Mouse (Mus musculus) thymus, adult 2 months (tissue): ENCODE measurements around the gene 1810062G17Rik. TPM values are rescaled to one million over a fixed set of nuclear protein-coding genes. Genes with fewer than 3 reads are reported as not detected.

Source experiments
- DNase-seq: peaks from one replicate; pipeline ENCODE4 v3.0.0; 2021
- H3K27ac ChIP-seq: fragments of 200-500 bp; 2 replicates; pipeline ENCODE4 v1.5.1; 2012; ENCODE audit warnings: low read length, control low read depth; ENCODE audit not compliant: control insufficient read depth, insufficient read depth
- H3K27me3 ChIP-seq: fragments of 200-500 bp; 2 replicates; pipeline ENCODE4 v1.6.1; 2012; ENCODE audit warnings: mild to moderate bottlenecking, low read length, moderate library complexity, mixed read lengths; ENCODE audit not compliant: control insufficient read depth, insufficient read depth
- H3K36me3 ChIP-seq: fragments of 200-500 bp; 2 replicates; pipeline ENCODE4 v1.6.1; 2012; ENCODE audit warnings: mild to moderate bottlenecking, low read length, moderate library complexity; ENCODE audit not compliant: control insufficient read depth, insufficient read depth
- H3K4me1 ChIP-seq: fragments of 200-500 bp; replicated peaks from 2 replicates; pipeline ENCODE4 v1.6.1; 2012; ENCODE audit warnings: low read length; ENCODE audit not compliant: control insufficient read depth, insufficient read depth
- H3K4me3 ChIP-seq: fragments of 200-500 bp; 2 replicates; pipeline ENCODE4 v1.5.1; 2012; ENCODE audit warnings: mild to moderate bottlenecking, low read length, control low read depth, moderate library complexity; ENCODE audit not compliant: control insufficient read depth, insufficient read depth
- CTCF ChIP-seq: fragments of 200-500 bp; IDR thresholded peaks from 2 replicates; pipeline ENCODE4 v1.5.1; 2012; ENCODE audit warnings: mild to moderate bottlenecking, control low read depth, low read length, moderate library complexity, borderline replicate concordance; ENCODE audit not compliant: control insufficient read depth, poor library complexity, insufficient read depth; ENCODE audit errors: extremely low read depth
- POLR2A ChIP-seq: fragments of 200-500 bp; IDR thresholded peaks from 2 replicates; pipeline ENCODE4 v1.6.1; 2012; ENCODE audit warnings: mild to moderate bottlenecking, low read length, control low read depth, moderate library complexity; ENCODE audit not compliant: control insufficient read depth, poor library complexity, insufficient read depth; ENCODE audit errors: extremely low read depth
- WGBS: fragments of 180-500 bp; shearing (Covaris S2); methylation state at CpG from one replicate; pipeline ENCODE4 v1.1.7; 2018; 5-methylcytosine and 5-hydroxymethylcytosine counted together
- polyA plus RNA-seq: library from polyadenylated mRNA; depleted of rRNA; stranded (reverse); fragments of >200 nt; gene quantifications from 2 replicates; pipeline ENCODE4 v1.2.3, GENCODE M21; 2012

Gene 1810062G17Rik
- polyA plus RNA-seq, 1 experiment: 1.5 TPM

DNA sequence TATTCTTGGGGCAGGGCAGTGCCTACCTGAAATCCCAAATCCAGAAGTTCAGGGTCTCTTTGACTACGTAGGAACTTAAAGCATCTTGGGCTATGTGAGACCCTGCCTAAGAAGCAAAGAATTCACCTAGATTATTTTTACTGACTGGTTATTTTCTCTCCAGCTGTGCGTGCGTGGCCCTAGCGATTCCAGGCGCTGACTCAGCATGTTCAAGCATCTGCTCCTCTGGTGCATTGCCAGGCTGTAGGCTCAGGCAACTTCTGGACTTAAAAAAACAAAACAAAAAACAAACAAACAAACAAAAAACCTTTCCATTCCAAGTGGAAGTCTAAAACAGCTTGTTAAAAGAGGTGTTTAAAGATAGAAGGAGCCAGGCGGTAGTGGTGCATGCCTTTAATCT is 22.5 kb downstream of the 1810062G17Rik start:
- Histone ChIP-seq H3K36me3 (no peaks in the 10 kb centered on the region), H3K27me3 (no peaks in the 10 kb centered on the region; the same call in 1 of the 2 replicates), H3K4me3 (no peak overlapping the region), H3K4me1 (no peaks in the 10 kb centered on the region), H3K27ac (no peak overlapping the region)
- DNase-seq: no peak
- 89% methylated on average over 6 of the region's 6 CpGs for WGBS
- TF ChIP-seq POLR2A (no peak), CTCF (no peak)

DNA sequence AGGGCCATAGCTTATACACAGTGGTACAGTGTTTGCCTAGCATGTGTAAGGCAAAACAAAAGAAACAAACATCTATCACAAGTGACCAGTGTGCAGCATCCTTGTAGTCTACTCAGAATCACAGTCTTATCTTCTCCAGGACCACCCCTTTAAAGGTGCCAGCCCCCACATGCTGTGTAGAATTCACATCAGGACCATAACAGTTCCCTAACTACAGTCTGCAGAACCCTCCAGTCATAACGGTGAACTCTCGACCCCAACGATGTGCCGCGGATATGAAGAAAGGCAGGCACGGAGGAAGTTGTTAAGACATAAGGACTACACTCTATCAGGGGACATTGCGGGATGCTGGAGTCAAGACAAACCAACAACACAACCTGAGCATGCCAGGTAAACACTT is 23.7 kb downstream of the 1810062G17Rik start:
- DNase-seq: no peak
- H3K36me3 ChIP-seq: no peaks in the 10 kb centered on the region
- WGBS: 93% methylated on average over 7 of the region's 7 CpGs
- H3K4me1 ChIP-seq: no peaks in the 10 kb centered on the region
- no peaks in the 10 kb centered on the region; the same call in 1 of the 2 replicates for H3K27me3 ChIP-seq
- H3K27ac ChIP-seq: no peak overlapping the region
- TF ChIP-seq POLR2A (no peak), CTCF (no peak)
- no peak overlapping the region for H3K4me3 ChIP-seq

- TF ChIP-seq CTCF (no peak), POLR2A (no peak)
- Histone ChIP-seq H3K27ac (no peak overlapping the region), H3K4me1 (no peaks in the 10 kb centered on the region), H3K4me3 (no peak overlapping the region), H3K36me3 (no peaks in the 10 kb centered on the region), H3K27me3 (no peaks in the 10 kb centered on the region; the same call in 1 of the 2 replicates)
- WGBS: 83% methylated on average over 8 of the region's 8 CpGs
- DNase-seq: no peak
Measured at GRCm38 (mm10) chr3:36500976-36501375, 25.2 kb downstream of the 1810062G17Rik start.

GRCm38 (mm10) chr3:36501546-36501945 is 25.8 kb downstream of the 1810062G17Rik start:
- no peak for TF ChIP-seq CTCF
- no peak for TF ChIP-seq POLR2A
- DNase-seq: no peak
- 77% methylated on average over 7 of the region's 7 CpGs for WGBS
- no peak overlapping the region for H3K4me3 ChIP-seq
- no peak overlapping the region for H3K27ac ChIP-seq
- H3K36me3 ChIP-seq: no peaks in the 10 kb centered on the region
- no peaks in the 10 kb centered on the region; the same call in 1 of the 2 replicates for H3K27me3 ChIP-seq
- no peaks in the 10 kb centered on the region for H3K4me1 ChIP-seq

DNA sequence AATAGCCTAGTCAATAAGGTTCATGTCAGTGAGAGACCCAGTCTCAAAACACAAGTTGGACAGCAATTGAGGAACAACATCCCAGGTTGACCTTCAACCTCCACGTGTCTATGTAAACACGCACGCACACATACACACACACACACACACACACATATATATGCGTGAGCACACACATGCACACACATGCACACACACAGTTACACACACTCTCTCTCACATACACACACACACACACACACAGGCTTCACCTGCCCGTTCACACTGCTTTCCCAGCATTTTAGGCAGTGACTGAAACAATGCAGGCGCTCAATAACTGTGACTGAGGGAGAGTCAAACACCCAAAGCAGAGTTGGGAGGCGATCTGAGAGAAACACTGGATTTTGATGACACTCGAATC is 29.6 kb downstream of the 1810062G17Rik start:
- no peaks in the 10 kb centered on the region for H3K4me1 ChIP-seq
- no peaks in the 10 kb centered on the region for H3K27me3 ChIP-seq
- H3K36me3 ChIP-seq: no peaks in the 10 kb centered on the region
- no peak for DNase-seq
- H3K27ac ChIP-seq: no peak overlapping the region
- TF ChIP-seq CTCF: no peak
- 89% methylated on average over 8 of the region's 8 CpGs for WGBS
- no peak overlapping the region for H3K4me3 ChIP-seq

DNA sequence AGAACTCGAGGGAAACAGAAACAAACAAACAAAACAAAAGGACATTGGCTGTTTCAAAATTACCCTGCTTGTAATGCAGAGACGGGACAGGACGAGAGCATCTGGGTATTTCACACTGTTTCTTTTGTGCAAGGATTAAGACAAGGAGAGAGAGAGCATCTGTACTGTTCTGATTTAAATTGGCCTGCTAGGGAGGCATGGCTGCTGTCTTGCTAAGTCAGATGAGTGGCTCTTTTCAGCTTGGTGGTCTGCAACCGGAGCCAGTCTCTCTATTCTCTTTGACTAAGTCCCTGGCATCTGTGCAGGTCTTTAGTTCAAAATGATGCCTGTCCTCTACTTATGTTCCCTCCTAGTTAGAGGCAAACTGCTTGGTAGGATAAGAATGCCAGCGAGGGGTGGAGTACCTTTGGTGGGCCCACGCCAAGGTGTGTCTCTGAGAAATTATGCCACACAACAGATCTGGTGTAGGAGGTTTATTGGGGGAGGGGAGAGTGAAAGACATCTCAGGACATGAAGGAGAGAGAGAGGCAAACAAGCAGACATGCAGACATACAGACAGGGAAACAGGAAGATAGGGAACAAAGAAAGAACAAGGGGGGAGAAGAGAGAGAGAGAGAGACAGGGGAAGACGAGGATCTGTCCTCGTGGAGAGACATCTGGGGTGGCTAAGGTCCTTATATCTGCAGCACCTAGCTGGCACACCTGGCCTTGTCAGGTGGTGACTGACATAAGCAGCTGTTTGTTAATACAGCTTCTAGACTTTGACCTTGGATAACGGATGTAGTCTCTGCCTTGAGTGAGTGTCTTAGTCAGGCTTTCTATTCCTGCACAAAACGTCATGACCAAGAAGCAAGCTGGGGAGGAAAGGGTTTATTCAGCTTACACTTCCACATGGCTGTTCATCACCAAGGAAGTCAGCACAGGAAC is 30.3 kb downstream of the 1810062G17Rik start:
- no peak overlapping the region for H3K27ac ChIP-seq
- no peak for DNase-seq
- no peaks in the 10 kb centered on the region for H3K4me1 ChIP-seq
- TF ChIP-seq CTCF (no peak), POLR2A (no peak)
- 83% methylated on average over 10 of the region's 10 CpGs for WGBS
- H3K4me3 ChIP-seq: no peak overlapping the region
- no peaks in the 10 kb centered on the region for H3K36me3 ChIP-seq
- H3K27me3 ChIP-seq: no peaks in the 10 kb centered on the region

- no peaks in the 10 kb centered on the region for H3K4me1 ChIP-seq
- H3K27me3 ChIP-seq: no peaks in the 10 kb centered on the region
- WGBS: 94% methylated on average over 6 of the region's 6 CpGs
- DNase-seq: no peak
- H3K4me3 ChIP-seq: no peak overlapping the region
- H3K36me3 ChIP-seq: no peaks in the 10 kb centered on the region
- no peak for TF ChIP-seq CTCF
- no peak for TF ChIP-seq POLR2A
- H3K27ac ChIP-seq: no peak overlapping the region
Measured at GRCm38 (mm10) chr3:36511491-36511890, 35.8 kb downstream of the 1810062G17Rik start.
